Mouse (Mus musculus): ENCODE data around the gene Rcsd1.

- TF ChIP-seq POLR2A (IDR thresholded peaks at IDR 0.05; ENCODE audit: insufficient read length, low read depth) (no peak), SRF (IDR thresholded peaks at IDR 0.05; ENCODE audit: control insufficient read depth, insufficient read length, low read depth) (no peak), MAX (IDR thresholded peaks at IDR 0.05; ENCODE audit: low read depth) (no peak), E2F4 (IDR thresholded peaks at IDR 0.05; ENCODE audit: insufficient read depth) (no peak), CEBPB (IDR thresholded peaks at IDR 0.05; ENCODE audit: insufficient read depth, poor library complexity, severe bottlenecking) (no peak), USF1 (IDR thresholded peaks at IDR 0.05; ENCODE audit: low read depth) (no peak), POLR2AphosphoS2 (IDR thresholded peaks at IDR 0.05; ENCODE audit: insufficient read length, low read depth) (no peak), MYOD1 (IDR thresholded peaks at IDR 0.05; ENCODE audit: control insufficient read depth in 1 of 3, insufficient read length in 2 of 3, low read depth in 2 of 3) (no peak)
Measured at GRCm38 (mm10) chr1:165663277-165663676, 46.3 kb downstream of the Rcsd1 start.

Measured in myocyte (in vitro differentiated cells).